Mouse (Mus musculus) ES-Bruce4 (cell line): Measurements from ENCODE around the gene Gas7. TPM values are rescaled to one million over a fixed set of nuclear protein-coding genes. Genes with fewer than 3 reads are reported as not detected.

ENCODE experiments used
- H3K27ac ChIP-seq: 2 replicates; pipeline ENCODE4 v1.5.1; 2012; ENCODE audit warnings: low read length, inconsistent platforms; ENCODE audit not compliant: insufficient read depth
- H3K27me3 ChIP-seq: 2 replicates; pipeline ENCODE4 v1.6.1; 2012; ENCODE audit warnings: mild to moderate bottlenecking, low read length, inconsistent platforms; ENCODE audit not compliant: control insufficient read depth, poor library complexity, insufficient read depth, severe bottlenecking
- H3K36me3 ChIP-seq: 2 replicates; pipeline ENCODE4 v1.6.1; 2012; ENCODE audit warnings: inconsistent platforms, mild to moderate bottlenecking, low read length, moderate library complexity; ENCODE audit not compliant: control insufficient read depth, poor library complexity, insufficient read depth, severe bottlenecking
- H3K4me1 ChIP-seq: one replicate; pipeline ENCODE4 v1.8.1; 2011; ENCODE audit warnings: low read length; ENCODE audit not compliant: control insufficient read depth, insufficient read depth
- H3K4me3 ChIP-seq: 2 replicates; pipeline ENCODE4 v1.5.1; 2011; ENCODE audit warnings: low read depth, mild to moderate bottlenecking, low read length
- H3K9ac ChIP-seq: 2 replicates; pipeline ENCODE4 v1.6.1; 2012; ENCODE audit warnings: low read depth, mild to moderate bottlenecking, inconsistent platforms; ENCODE audit not compliant: poor library complexity, severe bottlenecking
- H3K9me3 ChIP-seq: replicated peaks from 2 replicates; pipeline ENCODE4 v1.6.1; 2012; ENCODE audit warnings: mild to moderate bottlenecking, low read length, inconsistent platforms; ENCODE audit not compliant: control insufficient read depth, poor library complexity, insufficient read depth, severe bottlenecking
- CTCF ChIP-seq: IDR thresholded peaks from one replicate; pipeline ENCODE4 v1.8.1; 2011; ENCODE audit warnings: low read depth, low read length
- EP300 ChIP-seq: IDR thresholded peaks from 2 replicates; pipeline ENCODE4 v1.6.1; 2011; ENCODE audit warnings: low read depth, low read length; ENCODE audit not compliant: insufficient read depth
- POLR2A ChIP-seq: IDR thresholded peaks from one replicate; pipeline ENCODE4 v1.8.1; 2011; ENCODE audit warnings: low read length; ENCODE audit not compliant: insufficient read depth
- polyA plus RNA-seq: library from polyadenylated mRNA; stranded (reverse); fragments of >200 nt; gene quantifications from 2 replicates; pipeline ENCODE4 v1.2.4, GENCODE M21; 2011; ENCODE audit warnings: low read depth; ENCODE audit not compliant: missing spikeins, insufficient read depth, insufficient read length

Gas7 gene
- polyA plus RNA-seq, 1 experiment, result 2.3 TPM

GRCm38 (mm10) chr11:67612158-67612839 lies 157.1 kb downstream of the Gas7 start:
- Histone ChIP-seq H3K9me3 (no peaks in the 10 kb centered on the region), H3K9ac (no peak overlapping the region), H3K4me1 (no peaks in the 10 kb centered on the region), H3K4me3 (no peak overlapping the region), H3K36me3 (no peaks in the 10 kb centered on the region), H3K27ac (no peak overlapping the region), H3K27me3 (no peaks in the 10 kb centered on the region)
- TF ChIP-seq CTCF, result no peak
- no peak for TF ChIP-seq POLR2A
- TF ChIP-seq EP300, result no peak

- TF ChIP-seq POLR2A (no peak), EP300 (no peak), CTCF (no peak)
- Histone ChIP-seq H3K4me3 (no peak overlapping the region), H3K27me3 (no peaks in the 10 kb centered on the region), H3K9ac (no peak overlapping the region), H3K9me3 (no peaks in the 10 kb centered on the region), H3K4me1 (no peaks in the 10 kb centered on the region), H3K36me3 (no peaks in the 10 kb centered on the region), H3K27ac (no peak overlapping the region)
These were observed 161.5 kb downstream of the Gas7 start for GRCm38 (mm10) chr11:67616557-67617239.

GRCm38 (mm10) chr11:67622340-67622739 lies 167.1 kb downstream of the Gas7 start:
- Histone ChIP-seq H3K27me3 (no peaks in the 10 kb centered on the region), H3K27ac (no peak overlapping the region), H3K4me1 (no peaks in the 10 kb centered on the region), H3K9ac (no peak overlapping the region), H3K9me3 (no peaks in the 10 kb centered on the region), H3K36me3 (no peaks in the 10 kb centered on the region), H3K4me3 (no peak overlapping the region)
- TF ChIP-seq POLR2A, result no peak
- no peak for TF ChIP-seq CTCF
- TF ChIP-seq EP300, result no peak

- no peak overlapping the region for H3K27ac ChIP-seq
- TF ChIP-seq POLR2A, result no peak
- no peak for TF ChIP-seq CTCF
- TF ChIP-seq EP300, result no peak
- no peaks in the 10 kb centered on the region for H3K4me1 ChIP-seq
- no peak overlapping the region for H3K9ac ChIP-seq
- H3K9me3 ChIP-seq, result no peaks in the 10 kb centered on the region
- no peaks in the 10 kb centered on the region for H3K36me3 ChIP-seq
- H3K27me3 ChIP-seq, result no peaks in the 10 kb centered on the region
- H3K4me3 ChIP-seq, result no peak overlapping the region
These were observed 171.9 kb downstream of the Gas7 start for GRCm38 (mm10) chr11:67627179-67627578.

- Histone ChIP-seq H3K27ac (no peak overlapping the region), H3K4me3 (no peak overlapping the region), H3K9ac (no peak overlapping the region), H3K9me3 (no peaks in the 10 kb centered on the region), H3K4me1 (no peaks in the 10 kb centered on the region), H3K36me3 (no peaks in the 10 kb centered on the region), H3K27me3 (no peaks in the 10 kb centered on the region)
- TF ChIP-seq EP300, result no peak
- no peak for TF ChIP-seq POLR2A
- no peak for TF ChIP-seq CTCF
These were observed 173.3 kb downstream of the Gas7 start for GRCm38 (mm10) chr11:67628522-67628921.

GRCm38 (mm10) chr11:67632906-67633305 lies 177.7 kb downstream of the Gas7 start:
- Histone ChIP-seq H3K4me1 (no peaks in the 10 kb centered on the region), H3K36me3 (no peaks in the 10 kb centered on the region), H3K27me3 (no peaks in the 10 kb centered on the region), H3K27ac (no peak overlapping the region), H3K9ac (no peak overlapping the region), H3K4me3 (no peak overlapping the region), H3K9me3 (no peaks in the 10 kb centered on the region)
- TF ChIP-seq POLR2A (no peak), CTCF (no peak), EP300 (no peak)
